Mouse (Mus musculus) testis, adult 2 months (tissue): ENCODE data around the gene Cuedc1.

Experiments used
- CTCF ChIP-seq: fragments of 200-500 bp; IDR thresholded peaks from 2 replicates; pipeline ENCODE4 v1.5.1; 2012; ENCODE audit warnings: low read depth, mild to moderate bottlenecking, inconsistent platforms, low read length, moderate library complexity; ENCODE audit not compliant: control insufficient read depth, insufficient read depth, insufficient replicate concordance
- POLR2A ChIP-seq: fragments of 200-500 bp; IDR thresholded peaks from 2 replicates; pipeline ENCODE4 v1.6.1; 2012; ENCODE audit warnings: low read depth, mild to moderate bottlenecking, inconsistent platforms, low read length, moderate library complexity; ENCODE audit not compliant: control insufficient read depth

DNA sequence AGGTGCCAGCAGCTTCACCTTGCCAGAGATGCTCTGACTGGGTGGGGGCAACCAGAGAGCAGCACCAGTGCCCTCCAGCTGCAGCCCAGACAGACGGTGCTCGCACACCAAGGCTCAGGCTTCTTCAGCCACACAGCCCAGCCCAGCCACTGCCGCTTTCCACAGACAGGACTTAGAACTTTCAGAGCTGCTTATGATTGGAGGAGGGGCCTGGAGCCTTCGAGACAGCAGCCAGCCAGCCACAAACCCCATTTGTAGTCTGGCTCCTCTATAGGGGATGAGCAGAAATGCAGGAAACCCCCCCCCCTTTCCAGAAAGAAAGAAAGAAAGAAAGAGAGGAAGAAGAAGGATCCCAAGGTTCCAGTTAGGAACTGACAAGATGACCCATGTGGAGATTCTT, 94.7 kb downstream of the Cuedc1 start:
- no peak for TF ChIP-seq POLR2A
- TF ChIP-seq CTCF, result no peak
